Mouse (Mus musculus) olfactory bulb, adult 2 months (tissue): ENCODE results near the gene Gm3415.

Source experiments
- CTCF ChIP-seq: fragments of 200-500 bp; IDR thresholded peaks from 2 replicates; pipeline ENCODE4 v1.5.1; 2012; ENCODE audit warnings: low read depth, mild to moderate bottlenecking, low read length, moderate library complexity; ENCODE audit not compliant: insufficient read depth
- POLR2A ChIP-seq: fragments of 200-500 bp; IDR thresholded peaks from 2 replicates; pipeline ENCODE4 v1.6.1; 2012; ENCODE audit warnings: mild to moderate bottlenecking, low read depth, low read length, moderate library complexity; ENCODE audit not compliant: insufficient read depth

DNA sequence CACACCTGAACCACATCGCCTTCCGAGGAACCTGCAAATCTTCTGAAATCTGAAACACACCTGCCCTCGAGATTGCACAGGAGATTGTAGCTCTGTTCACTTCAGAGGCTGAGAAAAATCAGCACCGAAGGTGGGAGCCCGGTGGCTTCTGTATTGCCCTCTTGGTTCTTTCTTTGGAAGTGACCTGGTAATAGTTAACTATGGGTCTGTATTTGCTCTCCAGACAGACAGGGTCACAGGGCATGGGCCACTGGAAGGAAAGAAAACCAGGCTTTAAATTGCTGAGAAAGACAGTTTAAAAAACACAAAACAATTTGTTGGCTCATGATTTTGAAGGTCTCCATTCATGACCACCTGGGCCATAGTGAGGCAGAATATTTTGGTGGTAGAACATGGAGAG lies 44.0 kb downstream of the Gm3415 start:
- TF ChIP-seq POLR2A (no peak), CTCF (no peak)
